Mouse (Mus musculus): ENCODE results near the gene 4930579F01Rik. TPM values are rescaled to one million over a fixed set of nuclear protein-coding genes. Genes with fewer than 3 reads are reported as not detected.
A peak's percentile ranks its signal among the peaks of the same experiment; 100 is the strongest.

4930579F01Rik gene
- polyA plus RNA-seq, 1 experiment from 2014 or later = not detected

DNA sequence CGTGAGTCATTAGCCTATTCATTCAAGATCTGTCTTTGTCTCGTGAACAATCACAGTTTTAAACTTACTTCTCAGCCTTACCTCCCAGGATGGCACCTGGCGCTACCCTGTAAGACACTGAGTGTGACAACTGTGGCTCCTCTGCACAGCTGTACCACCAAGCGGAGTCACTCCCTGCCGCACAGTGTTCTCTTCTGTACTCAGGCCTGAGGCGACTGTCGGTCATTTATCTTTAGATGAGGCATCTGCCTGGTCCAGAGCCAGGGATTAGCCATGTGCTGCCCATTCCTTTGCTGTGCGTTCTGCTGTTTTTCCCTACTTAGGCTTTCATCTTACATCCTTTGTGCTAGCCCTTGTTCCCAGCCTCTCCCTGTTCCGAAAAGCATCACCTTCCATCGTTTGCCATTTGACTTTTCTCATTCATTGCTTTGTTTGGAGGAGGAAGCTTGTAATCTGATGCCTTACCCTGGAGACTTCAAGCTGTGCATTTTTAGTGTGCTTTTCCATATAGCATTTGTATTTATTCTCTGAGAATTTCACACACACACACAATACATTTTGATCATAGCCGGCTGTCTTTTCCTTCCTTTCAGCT, 21.9 kb upstream of the 4930579F01Rik start:
- H3K27me3 ChIP-seq = no peaks in the 10 kb centered on the region
- ATAC-seq (replicated peaks; ENCODE audit: insufficient number of reproducible peaks, insufficient read depth, low FRiP score, low read depth) = no peak
- H3K4me3 ChIP-seq = no peak overlapping the region
- H3K27ac ChIP-seq = no peak overlapping the region
- no peaks in the 10 kb centered on the region for H3K36me3 ChIP-seq
- no peaks in the 10 kb centered on the region; the same call in 1 of the 2 replicates for H3K9me3 ChIP-seq (replicated peaks)
- H3K9ac ChIP-seq = no peak overlapping the region
- H3K4me2 ChIP-seq = no peak overlapping the region
- H3K4me1 ChIP-seq (replicated peaks) = no peaks in the 10 kb centered on the region
- WGBS = 54% methylated on average over 11 of the region's 11 CpGs

DNA sequence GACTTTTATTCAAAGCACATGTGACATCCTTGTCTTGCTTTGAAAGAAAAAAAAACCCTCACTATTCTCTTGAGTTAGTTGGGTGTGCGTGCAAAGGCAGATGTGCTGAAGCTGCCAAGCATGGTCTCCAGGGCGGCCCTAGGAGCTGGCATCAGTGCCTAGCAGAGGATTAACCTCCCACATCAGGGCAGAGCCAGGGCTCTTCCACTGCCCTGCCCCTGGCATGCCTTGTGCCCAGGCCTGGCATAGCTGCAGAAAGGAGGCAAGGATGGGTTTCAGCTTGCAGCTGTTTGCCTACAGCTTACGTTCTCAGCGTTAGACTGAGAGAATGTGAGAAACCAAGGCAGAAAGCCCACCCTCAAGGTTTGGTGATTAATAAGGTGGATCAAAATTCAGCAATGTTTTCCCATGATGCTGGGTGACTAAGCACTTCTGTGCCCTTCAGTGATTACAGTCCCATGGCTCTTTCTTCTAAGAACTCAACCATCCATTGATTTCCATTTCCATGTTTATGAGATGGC, 18.9 kb upstream of the 4930579F01Rik start:
- Histone ChIP-seq H3K9ac (no peak overlapping the region), H3K4me3 (no peak overlapping the region), H3K4me1 (replicated peaks) (no peaks in the 10 kb centered on the region), H3K4me2 (no peak overlapping the region), H3K27me3 (no peaks in the 10 kb centered on the region), H3K27ac (no peak overlapping the region), H3K9me3 (replicated peaks) (no peaks in the 10 kb centered on the region; the same call in 1 of the 2 replicates), H3K36me3 (no peaks in the 10 kb centered on the region)
- ATAC-seq (replicated peaks; ENCODE audit: insufficient number of reproducible peaks, insufficient read depth, low FRiP score, low read depth) = no peak
- WGBS = 92% methylated on average over 4 of the region's 4 CpGs

DNA sequence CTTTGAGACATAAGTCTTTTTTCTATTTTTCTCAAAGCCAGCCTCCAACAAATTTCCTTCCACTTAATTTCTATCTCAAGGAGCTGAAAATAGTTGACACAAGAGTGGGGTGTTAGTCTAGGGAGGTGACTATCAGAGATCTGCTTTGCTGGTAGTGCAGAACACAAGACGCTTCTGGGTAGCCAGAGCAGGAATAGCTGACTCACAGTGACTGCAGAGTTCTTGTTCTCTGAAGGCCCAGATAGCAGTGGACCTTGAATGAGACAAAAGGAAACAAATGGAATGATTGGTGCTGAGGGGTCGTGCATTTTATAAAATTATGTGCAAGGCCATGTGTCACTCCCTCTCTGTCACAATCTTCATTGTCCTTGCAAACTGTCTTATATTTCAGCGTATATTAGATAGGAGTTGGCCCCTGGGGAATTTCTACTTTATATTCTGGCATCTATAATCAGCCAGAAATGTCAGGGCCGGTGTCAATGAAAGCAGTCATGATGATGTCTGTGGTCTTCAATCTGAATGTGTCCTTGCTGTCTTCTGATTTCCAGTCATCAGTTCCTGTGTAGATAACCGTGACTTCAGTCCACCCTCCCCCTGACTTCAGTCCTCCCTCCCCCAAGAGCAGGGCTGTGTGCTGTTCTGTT, 16.9 kb upstream of the 4930579F01Rik start:
- Histone ChIP-seq H3K36me3 (no peaks in the 10 kb centered on the region), H3K27me3 (no peaks in the 10 kb centered on the region), H3K9ac (no peak overlapping the region), H3K4me3 (no peak overlapping the region), H3K27ac (no peak overlapping the region), H3K9me3 (replicated peaks) (no peaks in the 10 kb centered on the region; the same call in 1 of the 2 replicates), H3K4me2 (no peak overlapping the region), H3K4me1 (replicated peaks) (no peaks in the 10 kb centered on the region)
- ATAC-seq (replicated peaks; ENCODE audit: insufficient number of reproducible peaks, insufficient read depth, low FRiP score, low read depth) = no peak
- WGBS = 49% methylated on average over 5 of the region's 5 CpGs

DNA sequence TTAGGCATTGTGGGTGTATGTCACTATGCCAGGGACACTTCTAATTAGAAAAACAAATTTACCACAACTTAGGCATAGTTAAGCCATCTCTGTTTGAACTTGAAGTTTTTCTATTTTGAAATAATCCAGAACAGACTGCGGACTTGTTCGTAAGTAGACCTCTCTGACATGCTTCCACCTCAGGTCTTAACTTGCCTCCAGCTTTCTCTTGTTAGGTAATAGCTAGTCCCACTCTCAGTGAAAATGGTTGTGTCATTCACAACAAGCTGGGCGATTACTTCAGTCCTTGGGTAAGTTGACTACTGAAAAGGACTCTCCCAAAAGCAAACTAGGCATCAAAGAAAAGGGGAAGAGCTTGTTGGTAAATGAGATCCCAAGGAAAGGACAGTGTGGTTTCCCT, 15.2 kb upstream of the 4930579F01Rik start:
- WGBS = 84% methylated on average over 3 of the region's 3 CpGs
- no peaks in the 10 kb centered on the region for H3K36me3 ChIP-seq
- no peaks in the 10 kb centered on the region for H3K27me3 ChIP-seq
- ATAC-seq (replicated peaks; ENCODE audit: insufficient number of reproducible peaks, insufficient read depth, low FRiP score, low read depth) = no peak
- no peaks in the 10 kb centered on the region for H3K4me1 ChIP-seq (replicated peaks)
- no peaks in the 10 kb centered on the region for H3K9me3 ChIP-seq (replicated peaks)
- H3K27ac ChIP-seq = no peak overlapping the region
- no peak overlapping the region for H3K9ac ChIP-seq
- no peak overlapping the region for H3K4me2 ChIP-seq
- H3K4me3 ChIP-seq = no peak overlapping the region

DNA sequence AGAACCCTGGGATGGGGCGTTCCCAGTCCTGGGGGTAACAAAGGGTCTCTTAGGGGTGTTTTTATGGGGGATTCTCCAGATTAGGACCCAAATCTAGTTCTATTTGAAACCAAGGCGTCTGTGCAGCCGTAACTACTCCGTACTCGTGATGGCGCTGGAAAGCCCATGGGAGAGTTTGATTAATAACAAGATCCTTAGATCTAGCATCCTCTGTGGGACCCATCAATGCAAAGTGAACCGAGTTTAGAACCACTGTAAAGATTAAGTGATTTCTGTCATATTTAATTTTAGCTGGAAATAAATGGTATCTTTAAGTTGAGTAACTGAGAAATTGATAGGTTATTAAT, 5.1 kb upstream of the 4930579F01Rik start:
- ATAC-seq (replicated peaks; ENCODE audit: insufficient number of reproducible peaks, insufficient read depth, low FRiP score, low read depth) = no peak
- H3K4me3 ChIP-seq = no peak overlapping the region
- 0 out of 2 replicates have a peak, but pooled peaks cover 4% of the 10 kb centered on the region for H3K4me1 ChIP-seq (replicated peaks)
- H3K9me3 ChIP-seq (replicated peaks) = no peaks in the 10 kb centered on the region
- no peak overlapping the region for H3K9ac ChIP-seq
- 69% methylated on average over 7 of the region's 7 CpGs for whole genome bisulfite sequencing
- H3K27me3 ChIP-seq = no peaks in the 10 kb centered on the region; the same call in 1 of the 2 replicates
- no peak overlapping the region for H3K27ac ChIP-seq
- no peaks in the 10 kb centered on the region for H3K36me3 ChIP-seq
- no peak overlapping the region for H3K4me2 ChIP-seq

DNA sequence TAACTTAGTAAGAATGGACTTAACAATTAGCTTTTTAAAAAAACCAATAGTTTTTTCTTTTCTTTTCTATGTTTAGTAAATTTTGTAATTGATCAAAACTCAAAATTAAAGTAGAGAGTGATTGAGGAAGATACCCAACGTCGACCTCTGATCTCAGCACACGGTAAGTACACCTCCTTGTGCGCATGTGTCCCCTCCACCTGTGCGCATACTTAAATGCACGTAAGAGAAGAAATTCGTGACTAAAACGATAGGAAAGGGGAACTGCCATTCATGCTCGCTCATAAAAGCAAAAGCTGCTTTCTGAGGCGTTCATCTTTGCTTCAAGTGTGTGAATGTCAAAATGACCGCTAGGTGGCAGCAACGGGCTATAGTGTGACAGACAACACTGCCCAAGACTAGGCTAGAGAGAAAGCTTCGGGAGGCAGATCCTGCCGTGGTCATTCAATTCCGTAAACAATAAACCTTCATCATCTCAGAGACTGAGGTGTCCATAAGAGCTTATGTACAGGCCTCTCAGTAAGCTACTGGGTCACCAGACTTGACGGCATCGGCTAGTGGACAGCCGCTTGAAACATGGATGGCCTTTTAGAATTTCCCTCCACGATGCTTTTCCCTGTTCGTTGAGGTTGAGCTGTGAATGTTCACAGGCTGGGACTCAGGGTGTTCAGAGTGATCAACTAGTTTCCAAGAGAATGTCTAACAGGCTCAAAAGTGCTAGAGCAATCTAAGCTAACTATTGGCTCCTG, 4.5 kb upstream of the 4930579F01Rik start:
- Histone ChIP-seq H3K9ac (peak overlapping the region; percentile 43; the same call in 1 of the 2 replicates), H3K4me1 (replicated peaks) (0 out of 2 replicates have a peak, but pooled peaks cover 4% of the 10 kb centered on the region), H3K4me3 (peak overlapping the region; percentile 32; the same call in 1 of the 2 replicates), H3K4me2 (peak overlapping the region; percentile 62), H3K9me3 (replicated peaks) (no peaks in the 10 kb centered on the region), H3K36me3 (no peaks in the 10 kb centered on the region), H3K27me3 (no peaks in the 10 kb centered on the region), H3K27ac (no peak overlapping the region)
- WGBS = 25% methylated on average over 20 of the region's 20 CpGs
- ATAC-seq (replicated peaks; ENCODE audit: insufficient number of reproducible peaks, insufficient read depth, low FRiP score, low read depth) = no peak

DNA sequence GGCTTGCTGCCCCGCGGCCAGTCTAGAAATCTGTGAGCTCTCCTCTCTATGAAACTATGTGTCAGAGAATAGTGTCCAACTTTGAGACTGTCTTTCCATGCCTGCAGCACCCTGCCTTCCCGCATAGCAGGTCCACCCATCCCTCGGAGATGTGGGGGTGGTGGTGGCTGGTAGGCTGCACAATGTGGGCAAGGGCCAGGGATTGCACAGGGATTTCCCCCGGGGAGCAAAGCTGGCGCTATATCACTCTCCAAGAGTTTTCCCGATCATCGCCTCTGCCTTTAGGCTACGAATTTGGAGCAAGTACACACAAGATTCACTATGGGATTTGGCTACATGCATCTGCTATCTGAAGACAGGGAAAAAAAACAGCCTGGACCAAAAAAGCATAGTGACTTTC, 3.9 kb upstream of the 4930579F01Rik start:
- H3K36me3 ChIP-seq = no peaks in the 10 kb centered on the region
- no peak overlapping the region for H3K4me3 ChIP-seq
- no peak overlapping the region for H3K4me2 ChIP-seq
- H3K9ac ChIP-seq = no peak overlapping the region
- WGBS = 57% methylated on average over 9 of the region's 9 CpGs
- no peak overlapping the region for H3K27ac ChIP-seq
- H3K9me3 ChIP-seq (replicated peaks) = no peaks in the 10 kb centered on the region
- H3K27me3 ChIP-seq = no peaks in the 10 kb centered on the region
- no peak for ATAC-seq (replicated peaks; ENCODE audit: insufficient number of reproducible peaks, insufficient read depth, low FRiP score, low read depth)
- 0 out of 2 replicates have a peak, but pooled peaks cover 4% of the 10 kb centered on the region for H3K4me1 ChIP-seq (replicated peaks)

DNA sequence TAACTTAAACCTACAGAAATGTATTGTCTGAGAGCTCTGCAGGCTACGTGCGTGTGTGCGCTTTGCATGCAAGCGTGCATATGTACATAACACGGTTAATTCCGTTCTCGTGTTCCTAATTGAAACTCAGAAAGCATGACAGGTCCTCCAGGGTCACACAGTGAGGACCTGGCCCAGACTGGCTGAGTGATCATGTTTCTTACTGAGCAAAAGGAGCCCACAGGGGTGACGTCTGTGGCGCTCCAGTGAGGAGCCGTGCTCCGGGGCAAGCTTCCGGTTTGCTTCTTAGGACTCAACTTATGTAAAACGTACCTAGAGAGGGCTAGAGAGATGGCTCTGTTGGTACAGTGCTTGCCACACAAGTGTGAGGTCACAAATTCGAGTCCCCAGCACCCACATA, 3.5 kb upstream of the 4930579F01Rik start:
- WGBS = 81% methylated on average over 14 of the region's 14 CpGs
- 0 out of 2 replicates have a peak, but pooled peaks cover 4% of the 10 kb centered on the region for H3K4me1 ChIP-seq (replicated peaks)
- no peaks in the 10 kb centered on the region for H3K27me3 ChIP-seq
- no peak for ATAC-seq (replicated peaks; ENCODE audit: insufficient number of reproducible peaks, insufficient read depth, low FRiP score, low read depth)
- H3K9me3 ChIP-seq (replicated peaks) = no peaks in the 10 kb centered on the region
- no peak overlapping the region for H3K4me3 ChIP-seq
- H3K27ac ChIP-seq = no peak overlapping the region
- H3K9ac ChIP-seq = no peak overlapping the region
- no peaks in the 10 kb centered on the region for H3K36me3 ChIP-seq
- no peak overlapping the region for H3K4me2 ChIP-seq

DNA sequence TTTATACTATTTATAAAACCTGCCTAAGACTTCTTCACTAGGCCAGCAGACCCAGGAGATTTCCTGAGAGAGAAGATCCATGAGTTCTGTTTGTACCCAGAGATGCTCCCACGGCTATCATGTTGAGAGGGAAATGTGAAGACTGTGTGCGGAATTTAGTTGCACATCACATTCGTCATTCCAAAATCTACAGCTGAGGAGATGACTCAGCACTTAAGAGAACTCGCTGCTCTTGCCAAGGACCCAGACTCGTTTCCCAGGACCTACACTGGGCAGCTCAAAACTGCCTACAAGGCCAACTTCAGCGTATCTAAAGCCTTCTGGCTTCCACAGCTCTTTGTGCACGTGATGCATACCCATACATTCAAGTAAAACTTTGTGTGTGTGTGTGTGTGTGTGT, 1.4 kb downstream of the 4930579F01Rik start:
- H3K4me3 ChIP-seq = no peak overlapping the region
- no peak overlapping the region for H3K4me2 ChIP-seq
- H3K9ac ChIP-seq = no peak overlapping the region
- no peaks in the 10 kb centered on the region for H3K27me3 ChIP-seq
- H3K4me1 ChIP-seq (replicated peaks) = no peaks in the 10 kb centered on the region
- no peak overlapping the region for H3K27ac ChIP-seq
- WGBS = 64% methylated on average over 7 of the region's 7 CpGs
- H3K9me3 ChIP-seq (replicated peaks) = no peaks in the 10 kb centered on the region
- no peaks in the 10 kb centered on the region for H3K36me3 ChIP-seq
- ATAC-seq (replicated peaks; ENCODE audit: insufficient number of reproducible peaks, insufficient read depth, low FRiP score, low read depth) = no peak

DNA sequence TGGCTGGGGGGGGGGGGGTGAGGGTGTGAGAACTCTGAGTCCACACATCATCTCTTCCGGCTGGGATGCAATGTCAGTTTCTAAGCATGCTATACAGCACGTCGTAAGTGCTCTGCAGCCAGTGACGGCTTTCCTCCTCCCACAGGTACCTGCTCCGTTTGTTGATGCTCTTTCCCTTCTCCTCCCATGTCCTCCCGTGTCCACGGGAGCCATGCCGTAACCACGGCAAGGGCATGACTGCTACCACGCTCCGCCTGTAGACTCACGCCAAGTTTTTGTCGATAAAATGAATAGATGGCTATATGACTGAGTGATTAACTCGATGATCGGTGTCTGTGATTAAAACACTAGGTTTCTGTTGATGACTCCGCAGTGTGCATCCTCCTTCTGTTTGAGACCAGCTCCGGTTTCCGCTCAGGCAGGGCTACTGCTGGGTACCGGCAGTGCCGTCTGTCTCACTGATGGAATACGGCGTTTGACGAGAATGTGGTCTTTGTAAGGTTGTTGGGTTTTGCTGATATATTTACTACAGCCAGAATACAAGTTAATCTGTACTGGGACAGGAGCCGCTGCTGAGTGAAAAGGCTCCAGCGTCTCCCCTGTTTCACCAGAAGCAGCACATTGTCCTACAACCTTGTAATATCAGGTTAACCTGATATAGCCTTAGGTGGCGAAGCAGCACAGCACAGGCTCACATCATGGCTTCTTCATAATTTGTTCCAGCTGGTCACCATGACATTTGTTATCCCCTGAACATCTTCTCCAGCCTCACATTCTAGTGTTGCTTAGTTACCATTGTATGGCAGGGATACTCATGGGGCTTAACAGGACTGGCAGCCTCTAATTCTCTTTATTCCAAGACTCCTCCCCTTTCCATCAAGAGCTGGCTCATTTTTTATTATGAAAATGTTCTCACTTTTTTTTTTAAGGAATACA, 7.4 kb downstream of the 4930579F01Rik start:
- Histone ChIP-seq H3K27ac (no peak overlapping the region), H3K4me3 (no peak overlapping the region), H3K36me3 (no peaks in the 10 kb centered on the region), H3K27me3 (no peaks in the 10 kb centered on the region), H3K9me3 (replicated peaks) (no peaks in the 10 kb centered on the region), H3K9ac (no peak overlapping the region), H3K4me2 (no peak overlapping the region), H3K4me1 (replicated peaks) (no peaks in the 10 kb centered on the region)
- 90% methylated on average over 26 of the region's 26 CpGs for WGBS
- no peak for ATAC-seq (replicated peaks; ENCODE audit: insufficient number of reproducible peaks, insufficient read depth, low FRiP score, low read depth)

DNA sequence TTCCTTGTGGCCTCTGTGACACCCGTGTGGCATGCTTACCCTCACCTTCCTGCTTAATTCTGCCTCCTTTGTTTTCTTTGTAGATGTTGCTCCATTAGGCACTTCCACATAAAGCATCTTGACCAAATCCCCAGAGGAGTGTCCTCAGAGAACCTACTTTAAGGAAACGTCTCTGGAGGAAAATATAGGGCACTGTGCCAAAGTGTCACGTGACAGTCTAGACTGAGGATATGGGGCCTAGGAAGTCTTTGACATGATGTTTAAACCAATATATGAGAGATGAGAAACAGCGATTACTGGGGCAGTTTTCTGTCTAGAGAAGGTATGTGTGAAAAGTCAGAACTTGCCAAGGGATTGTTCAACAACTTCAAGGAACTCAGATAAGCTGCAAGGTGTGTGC, 8.3 kb downstream of the 4930579F01Rik start:
- ATAC-seq (replicated peaks; ENCODE audit: insufficient number of reproducible peaks, insufficient read depth, low FRiP score, low read depth) = no peak
- no peak overlapping the region for H3K4me3 ChIP-seq

More for the DNA sequence above, 8.3 kb downstream of the 4930579F01Rik start:
- Histone ChIP-seq H3K4me2 (no peak overlapping the region), H3K9ac (no peak overlapping the region), H3K9me3 (replicated peaks) (no peaks in the 10 kb centered on the region), H3K4me1 (replicated peaks) (no peaks in the 10 kb centered on the region), H3K36me3 (no peaks in the 10 kb centered on the region), H3K27ac (no peak overlapping the region), H3K27me3 (no peaks in the 10 kb centered on the region)
- 50% methylated on average over 4 of the region's 4 CpGs for WGBS
